Mouse (Mus musculus) midbrain, embryonic 11.5 days (tissue): ENCODE data around the gene Ceacam9. TPM values are rescaled to one million over a fixed set of nuclear protein-coding genes. Genes with fewer than 3 reads are reported as not detected.

Source experiments
- ATAC-seq: fragments of 200-750 bp; cut with Nextera tagmentation; 2 replicates; pipeline ENCODE4 v1.8.0; 2017; ENCODE audit warnings: moderate TSS enrichment, moderate library complexity; ENCODE audit not compliant: low FRiP score
- DNase-seq: peaks from one replicate; pipeline ENCODE4 v3.0.0; 2015; ENCODE audit warnings: low spot score; ENCODE audit errors: missing footprints
- H3K27ac ChIP-seq: fragments of 300-500 bp; sonication (generic); 2 replicates; pipeline ENCODE4 v1.5.1; 2014; ENCODE audit warnings: low read depth, low read length
- H3K27me3 ChIP-seq: fragments of 300-500 bp; sonication (generic); 2 replicates; pipeline ENCODE4 v1.6.1; 2014; ENCODE audit warnings: mild to moderate bottlenecking, low read length, moderate library complexity, mixed read lengths; ENCODE audit not compliant: control insufficient read depth, insufficient read depth
- H3K36me3 ChIP-seq: fragments of 300-500 bp; sonication (generic); 2 replicates; pipeline ENCODE4 v1.6.1; 2014; ENCODE audit warnings: mild to moderate bottlenecking, low read length, moderate library complexity, mixed read lengths; ENCODE audit not compliant: control insufficient read depth, insufficient read depth
- H3K4me1 ChIP-seq: fragments of 300-500 bp; sonication (generic); 2 replicates; pipeline ENCODE4 v1.6.1; 2014; ENCODE audit warnings: low read length; ENCODE audit not compliant: control insufficient read depth, insufficient read depth
- H3K4me2 ChIP-seq: fragments of 300-500 bp; sonication (generic); 2 replicates; pipeline ENCODE4 v1.6.1; 2014; ENCODE audit warnings: mild to moderate bottlenecking, moderate library complexity
- H3K4me3 ChIP-seq: fragments of 300-500 bp; sonication (generic); 2 replicates; pipeline ENCODE4 v1.5.1; 2014; ENCODE audit warnings: low read depth, low read length
- H3K9ac ChIP-seq: fragments of 300-500 bp; sonication (generic); 2 replicates; pipeline ENCODE4 v1.6.1; 2014; ENCODE audit warnings: low read length
- H3K9me3 ChIP-seq: fragments of 300-500 bp; sonication (generic); 2 replicates; pipeline ENCODE4 v1.6.1; 2016; ENCODE audit warnings: low read length; ENCODE audit not compliant: control insufficient read depth
- whole genome bisulfite sequencing: fragments of 180-500 bp; shearing (Covaris S2); extraction: QIAGEN DNeasy Blood & Tissue Kit; methylation state at CpG from one replicate; pipeline ENCODE4 v1.1.7; 2014; 5-methylcytosine and 5-hydroxymethylcytosine counted together
- polyA plus RNA-seq: library from polyadenylated mRNA; unstranded; fragments of >200 nt; fragmentation: Nextera tagmentation; extraction: Ambion mirVana; gene quantifications from 2 replicates; pipeline ENCODE4 v1.2.1, GENCODE M21; 2014

Ceacam9 gene
- polyA plus RNA-seq, 1 experiment from 2014 or later = not detected

DNA sequence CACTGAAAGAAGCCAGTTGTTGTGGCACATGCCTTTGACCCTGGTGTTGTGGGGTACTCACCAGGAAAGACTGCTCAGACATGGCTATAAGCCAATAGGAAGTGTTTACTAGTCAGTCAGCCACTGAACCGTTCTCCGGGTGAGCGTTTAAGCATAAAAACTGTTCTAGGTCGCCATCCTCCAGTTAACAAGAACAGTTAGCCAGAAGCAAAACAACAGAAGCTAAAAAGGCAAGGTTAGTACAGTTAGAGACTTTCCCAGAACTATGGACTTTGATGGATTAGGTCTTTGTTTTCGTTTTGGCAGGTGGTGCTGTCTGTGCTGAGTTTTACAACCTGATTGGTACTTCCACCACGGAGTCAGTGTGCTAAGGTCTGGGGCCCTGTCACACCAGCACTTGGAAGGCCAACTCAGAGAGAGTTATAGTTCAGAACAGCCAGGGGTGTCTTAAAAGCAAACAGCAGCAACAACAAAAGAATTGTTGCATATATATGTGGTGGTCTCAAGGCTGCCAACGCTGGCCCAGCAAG is 10.2 kb downstream of the Ceacam9 start:
- no peak overlapping the region for H3K27ac ChIP-seq
- H3K27me3 ChIP-seq = no peaks in the 10 kb centered on the region
- H3K4me2 ChIP-seq = no peak overlapping the region
- no peak for ATAC-seq
- WGBS = 78% methylated on average over 7 of the region's 7 CpGs
- H3K9ac ChIP-seq = no peak overlapping the region
- DNase-seq = no peak
- no peaks in the 10 kb centered on the region for H3K36me3 ChIP-seq
- H3K4me3 ChIP-seq = no peak overlapping the region
- no peaks in the 10 kb centered on the region for H3K9me3 ChIP-seq
- H3K4me1 ChIP-seq = no peaks in the 10 kb centered on the region; the same call in 1 of the 2 replicates

DNA sequence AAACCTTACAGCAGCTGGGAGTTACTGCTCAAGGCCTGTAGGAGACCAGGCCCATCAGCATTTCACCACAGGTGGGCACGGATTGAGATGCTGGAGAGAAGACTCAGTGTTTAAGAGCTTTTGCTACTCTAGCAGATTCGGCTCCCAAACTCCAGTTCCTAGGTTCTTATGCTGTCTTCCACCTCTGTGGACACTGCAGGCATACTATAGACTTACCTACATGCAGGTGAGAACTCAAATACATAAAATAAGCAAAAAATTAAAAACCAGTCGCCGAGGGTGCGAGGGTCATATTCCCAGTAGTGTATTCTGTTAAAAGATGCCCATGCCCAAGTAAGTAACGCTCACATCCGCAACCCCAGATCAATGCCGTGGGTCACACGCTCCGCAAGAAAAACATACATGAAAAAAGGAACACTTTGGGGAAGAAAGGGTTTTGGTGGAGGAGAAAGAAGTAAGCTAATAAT is 15.9 kb downstream of the Ceacam9 start:
- H3K27ac ChIP-seq = no peak overlapping the region
- peak; percentile 87 for DNase-seq

DNA sequence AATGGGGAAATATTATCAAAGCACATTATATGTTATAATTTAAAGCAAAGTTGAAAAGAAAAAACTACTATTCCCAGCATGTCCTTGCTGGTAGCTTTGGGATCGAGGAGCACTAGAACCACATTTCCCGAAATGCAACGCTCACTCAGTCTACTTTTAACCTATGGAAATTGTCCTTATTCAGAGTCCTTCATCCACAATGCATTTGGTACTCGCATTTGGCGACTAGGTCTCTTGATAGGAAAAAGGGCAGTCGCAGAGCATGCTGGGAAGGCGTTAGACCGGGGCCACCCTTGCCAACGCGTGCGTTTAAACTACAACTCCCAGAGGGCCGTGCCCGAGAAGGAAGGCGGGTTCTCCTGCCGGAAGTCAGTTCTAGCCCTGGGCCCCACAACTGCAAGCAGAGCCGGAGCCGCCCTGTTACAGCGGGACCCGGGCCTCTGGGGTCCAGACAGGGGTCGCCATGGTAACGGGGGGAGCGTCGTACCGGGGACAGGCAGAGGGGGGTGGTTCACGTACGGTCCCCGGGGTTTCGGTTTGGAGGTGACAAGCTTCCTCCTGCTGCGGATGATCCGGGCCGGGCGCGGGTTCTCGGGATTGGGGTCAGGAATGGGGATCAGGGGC is 16.5 kb downstream of the Ceacam9 start, which contains the start of gene Ap2s1:
TSS of gene Ap2s1 (plus strand) at position 338 of the 624 bp plus-strand sequence.
- H3K27me3 ChIP-seq = no peaks in the 10 kb centered on the region
- H3K9me3 ChIP-seq = no peaks in the 10 kb centered on the region
- H3K27ac ChIP-seq = no peak within 1 kb of the TSS
- peak within 1 kb of the TSS; percentile 78 for H3K4me3 ChIP-seq
- DNase-seq (peak; percentile 99), ATAC-seq (peak; percentile 98)
- H3K9ac ChIP-seq = peak within 1 kb of the TSS; percentile 83
- peak within 1 kb of the TSS; percentile 89 for H3K4me2 ChIP-seq
- WGBS = 0% methylated on average over 34 of the region's 34 CpGs
- no peaks in the 10 kb centered on the region; the same call in 1 of the 2 replicates for H3K36me3 ChIP-seq
- H3K4me1 ChIP-seq = peaks cover 14% of the 10 kb centered on the region

More for the DNA sequence above, 15.9 kb downstream of the Ceacam9 start:
- 42% methylated on average over 10 of the region's 10 CpGs for WGBS
- H3K9ac ChIP-seq = peak overlapping the region; percentile 46; the same call in 1 of the 2 replicates
- ATAC-seq = peak; percentile 49
- H3K9me3 ChIP-seq = no peaks in the 10 kb centered on the region
- H3K4me2 ChIP-seq = peak overlapping the region; percentile 44
- H3K4me3 ChIP-seq = peak overlapping the region; percentile 78
- peaks cover 14% of the 10 kb centered on the region for H3K4me1 ChIP-seq
- H3K36me3 ChIP-seq = no peaks in the 10 kb centered on the region
- H3K27me3 ChIP-seq = no peaks in the 10 kb centered on the region

DNA sequence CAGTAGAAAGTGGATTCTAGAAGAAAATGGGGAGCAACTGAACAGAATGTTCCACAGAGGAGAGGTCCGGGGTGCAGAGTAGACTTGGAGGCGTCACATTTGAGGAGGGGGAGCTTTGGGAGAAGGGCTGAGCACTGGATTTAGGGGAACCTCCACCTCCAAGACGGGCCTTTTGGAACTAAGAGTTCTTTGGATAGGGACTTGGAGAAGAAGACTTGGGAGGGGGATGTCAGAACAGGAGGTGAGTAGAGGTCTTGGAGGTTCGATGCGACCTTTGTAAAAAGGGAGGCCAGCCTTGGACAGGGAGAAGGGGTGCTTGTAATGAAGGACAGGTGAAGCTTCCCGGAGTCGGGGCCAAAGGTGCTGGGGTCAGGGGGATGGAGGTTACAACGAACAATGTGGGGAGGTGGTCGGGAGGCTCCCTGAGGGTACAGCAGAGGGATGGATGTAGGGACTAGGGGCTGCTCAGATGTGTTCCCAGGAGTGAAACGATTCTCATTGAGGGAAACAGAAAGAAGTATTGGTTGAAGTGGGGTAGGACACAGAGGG is 17.4 kb downstream of the Ceacam9 start:
- Histone ChIP-seq H3K4me2 (peak overlapping the region; percentile 89), H3K9me3 (no peaks in the 10 kb centered on the region), H3K27ac (no peak overlapping the region), H3K36me3 (peaks cover 2% of the 10 kb centered on the region; the same call in 1 of the 2 replicates), H3K4me1 (peaks cover 14% of the 10 kb centered on the region), H3K27me3 (no peaks in the 10 kb centered on the region), H3K9ac (peak overlapping the region; percentile 83), H3K4me3 (peak overlapping the region; percentile 78)
- DNase-seq (no peak), ATAC-seq (no peak)
- 62% methylated on average over 10 of the region's 10 CpGs for WGBS

DNA sequence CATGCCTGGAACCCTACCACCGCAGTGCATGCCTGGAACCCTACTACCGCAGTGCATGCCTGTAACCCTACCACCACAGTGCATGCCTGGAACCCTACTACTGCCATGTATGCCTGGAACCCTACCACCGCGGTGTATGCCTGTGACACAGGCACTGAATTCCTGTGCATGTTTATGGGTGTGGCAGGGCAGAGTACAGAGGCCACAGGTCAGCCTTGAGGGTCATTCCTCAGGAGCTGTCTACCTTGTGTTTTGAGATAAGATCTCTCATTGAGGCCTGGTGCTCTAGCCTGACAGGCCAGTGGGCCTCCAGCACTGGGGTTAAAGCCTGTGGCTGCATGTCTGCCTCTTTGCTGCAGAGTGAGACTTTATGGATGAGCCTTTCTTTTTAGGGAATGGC is 23.6 kb downstream of the Ceacam9 start:
- Histone ChIP-seq H3K27ac (no peak overlapping the region), H3K9me3 (no peaks in the 10 kb centered on the region), H3K4me3 (no peak overlapping the region), H3K36me3 (peaks cover 12% of the 10 kb centered on the region; the same call in 1 of the 2 replicates), H3K4me1 (no peaks in the 10 kb centered on the region), H3K27me3 (no peaks in the 10 kb centered on the region), H3K9ac (no peak overlapping the region), H3K4me2 (no peak overlapping the region)
- DNase-seq (no peak), ATAC-seq (no peak)
- WGBS = 92% methylated on average over 4 of the region's 4 CpGs

DNA sequence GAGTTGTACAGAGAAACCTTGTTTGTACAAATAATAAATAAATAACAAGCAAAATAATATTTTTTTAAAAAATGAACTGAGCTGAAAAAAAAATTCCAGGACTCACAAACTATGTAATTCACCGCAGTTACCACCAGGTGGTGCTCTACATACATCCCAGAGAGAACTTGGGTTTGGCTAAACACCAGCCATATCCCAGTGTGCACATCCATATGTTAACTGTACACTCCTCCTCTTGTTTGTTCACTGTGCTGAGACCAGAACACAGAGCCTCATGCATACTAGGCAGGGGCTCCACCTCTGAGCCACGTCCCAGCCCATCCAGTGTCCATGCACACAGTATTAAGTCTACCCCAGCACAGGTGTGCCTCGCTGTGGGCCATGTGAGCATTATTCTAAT is 24.4 kb downstream of the Ceacam9 start:
- no peak overlapping the region for H3K9ac ChIP-seq
- no peak overlapping the region for H3K4me3 ChIP-seq
- no peaks in the 10 kb centered on the region for H3K4me1 ChIP-seq
- H3K9me3 ChIP-seq = no peaks in the 10 kb centered on the region
- WGBS = 53% methylated on average over 3 of the region's 3 CpGs
- peak; percentile 63; the same call in 1 of the 2 replicates for ATAC-seq
- no peak overlapping the region for H3K27ac ChIP-seq
- H3K36me3 ChIP-seq = peaks cover 12% of the 10 kb centered on the region; the same call in 1 of the 2 replicates
- no peak overlapping the region for H3K4me2 ChIP-seq
- peak; percentile 93 for DNase-seq
- H3K27me3 ChIP-seq = no peaks in the 10 kb centered on the region

DNA sequence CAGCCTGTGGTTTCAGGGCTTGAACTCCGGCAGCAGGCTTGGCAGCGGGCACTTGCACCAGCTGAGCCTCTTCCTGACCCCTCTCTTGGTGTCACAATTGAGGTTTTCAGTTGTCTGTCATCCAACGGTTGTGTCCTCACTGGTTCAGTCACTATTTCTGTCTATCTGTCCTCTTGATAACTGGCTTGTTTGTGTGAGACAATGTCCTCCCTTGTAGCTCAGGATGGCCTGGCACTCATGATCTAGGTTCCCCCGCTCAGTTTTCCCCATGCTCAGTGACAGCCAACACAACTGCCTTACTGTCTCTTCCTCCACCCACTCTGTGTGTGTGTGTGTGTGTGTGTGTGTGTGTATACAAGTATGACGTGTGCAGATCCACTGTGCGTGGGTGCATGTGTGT is 25.9 kb downstream of the Ceacam9 start:
- Histone ChIP-seq H3K27ac (no peak overlapping the region), H3K9me3 (no peaks in the 10 kb centered on the region), H3K4me2 (no peak overlapping the region), H3K4me3 (no peak overlapping the region), H3K9ac (no peak overlapping the region), H3K27me3 (no peaks in the 10 kb centered on the region), H3K36me3 (peaks cover 12% of the 10 kb centered on the region; the same call in 1 of the 2 replicates), H3K4me1 (no peaks in the 10 kb centered on the region)
- WGBS = 93% methylated on average over 6 of the region's 6 CpGs
- no peak for DNase-seq
- ATAC-seq = no peak

DNA sequence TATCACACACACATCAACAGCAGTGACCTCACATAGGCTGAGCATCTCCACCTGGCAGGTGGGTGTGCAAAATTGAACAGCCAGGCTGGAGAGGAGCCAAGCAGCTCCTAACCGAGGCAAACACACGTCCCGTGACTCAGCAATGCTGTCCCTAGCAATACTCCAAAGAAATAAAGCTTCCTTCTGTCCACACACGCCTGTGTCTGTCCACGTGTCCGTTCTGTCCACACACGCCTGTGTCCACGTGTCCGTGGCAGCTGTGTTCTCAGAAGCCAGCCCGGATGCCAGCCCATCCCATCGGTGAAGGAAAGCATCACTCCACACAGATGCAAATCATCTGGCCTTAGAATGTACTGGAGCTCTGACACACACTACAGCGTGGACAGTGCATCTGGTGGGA is 30.3 kb downstream of the Ceacam9 start:
- Histone ChIP-seq H3K4me1 (no peaks in the 10 kb centered on the region), H3K4me2 (no peak overlapping the region), H3K36me3 (peaks cover 7% of the 10 kb centered on the region; the same call in 1 of the 2 replicates), H3K27me3 (no peaks in the 10 kb centered on the region), H3K4me3 (no peak overlapping the region), H3K9ac (no peak overlapping the region), H3K9me3 (no peaks in the 10 kb centered on the region), H3K27ac (no peak overlapping the region)
- 89% methylated on average over 12 of the region's 12 CpGs for WGBS
- DNase-seq = no peak
- ATAC-seq = no peak

DNA sequence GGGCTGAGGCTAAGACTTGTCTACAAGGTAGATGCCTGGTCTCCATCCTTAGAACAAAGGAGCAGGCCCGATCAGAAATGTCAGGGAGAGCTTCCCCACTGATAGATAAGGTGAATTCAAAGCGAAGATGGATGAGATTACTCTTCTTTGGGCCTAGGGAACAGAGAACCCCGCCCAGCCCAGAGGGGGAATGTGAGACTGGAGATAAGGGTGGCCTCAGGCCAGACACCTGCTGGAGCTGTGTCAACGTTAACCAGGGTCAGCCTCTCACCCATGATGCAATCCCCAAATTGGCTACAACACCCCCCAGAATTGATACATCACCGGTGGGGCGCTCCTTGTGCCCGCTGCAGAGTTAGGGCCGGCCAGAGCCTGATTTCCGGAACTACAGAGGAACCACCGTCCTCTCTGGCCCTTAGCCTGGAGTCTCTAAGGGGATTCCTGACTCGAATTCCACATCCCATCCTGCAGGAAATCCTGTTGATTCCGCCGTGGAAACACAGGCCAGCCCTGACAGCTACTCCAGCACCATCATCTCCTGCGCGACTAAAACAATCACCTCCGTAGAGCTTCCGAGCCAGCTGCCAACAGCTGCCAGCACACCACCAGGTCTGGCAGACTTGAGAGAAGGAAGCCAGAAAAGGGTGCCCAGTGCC is 33.8 kb downstream of the Ceacam9 start:
- DNase-seq = no peak

More for the DNA sequence above, 33.8 kb downstream of the Ceacam9 start:
- ATAC-seq = no peak
- no peak overlapping the region for H3K27ac ChIP-seq
- no peaks in the 10 kb centered on the region for H3K9me3 ChIP-seq
- no peaks in the 10 kb centered on the region for H3K27me3 ChIP-seq
- H3K36me3 ChIP-seq = no peaks in the 10 kb centered on the region
- WGBS = 77% methylated on average over 17 of the region's 17 CpGs
- H3K4me1 ChIP-seq = no peaks in the 10 kb centered on the region
- no peak overlapping the region for H3K9ac ChIP-seq
- no peak overlapping the region for H3K4me3 ChIP-seq
- H3K4me2 ChIP-seq = no peak overlapping the region
